Mouse (Mus musculus): ENCODE results near the gene Olfr1377. TPM values are rescaled to one million over a fixed set of nuclear protein-coding genes. Genes with fewer than 3 reads are reported as not detected.

Gene Olfr1377
- polyA plus RNA-seq, 1 experiment from 2014 or later, result not detected

- no peaks in the 10 kb centered on the region for H3K4me1 ChIP-seq (ENCODE audit: insufficient read depth, low read depth, low read length)
- 36% methylated on average over 14 of the region's 14 CpGs for WGBS
- no peak overlapping the region for H3K4me3 ChIP-seq (ENCODE audit: low read depth, low read length)
- H3K27ac ChIP-seq (ENCODE audit: low read length), result no peak overlapping the region
- H3K4me2 ChIP-seq (replicated peaks; ENCODE audit: low read depth, low read length), result peak overlapping the region; percentile 17; the same call in 1 of the 2 replicates
- no peaks in the 10 kb centered on the region for H3K36me3 ChIP-seq (ENCODE audit: insufficient read depth, low read length)
- peak; percentile 93 for ATAC-seq
- H3K9me3 ChIP-seq (ENCODE audit: low read length), result no peaks in the 10 kb centered on the region
- TF ChIP-seq EP300 (IDR thresholded peaks at IDR 0.05) (no peak), CTCF (IDR thresholded peaks at IDR 0.05) (no peak)
- DNase-seq (ENCODE audit: low spot score), result peak; percentile 73
- H3K27me3 ChIP-seq (replicated peaks; ENCODE audit: insufficient read depth, low read length), result no peaks in the 10 kb centered on the region
- no peak overlapping the region for H3K9ac ChIP-seq (replicated peaks; ENCODE audit: low read depth)
These were observed 29.5 kb upstream of the Olfr1377 start for GRCm38 (mm10) chr11:50952290-50952689.

GRCm38 (mm10) chr11:50953665-50954064 lies 28.1 kb upstream of the Olfr1377 start, which contains the start of gene Prop1:
Gene Prop1 (minus strand): TSS chr11:50953765.
- ATAC-seq, result no peak
- H3K27me3 ChIP-seq (replicated peaks; ENCODE audit: insufficient read depth, low read length), result no peaks in the 10 kb centered on the region
- H3K9ac ChIP-seq (replicated peaks; ENCODE audit: low read depth), result no peak within 1 kb of the TSS
- TF ChIP-seq CTCF (IDR thresholded peaks at IDR 0.05), result no peak
- TF ChIP-seq EP300 (IDR thresholded peaks at IDR 0.05), result no peak
- WGBS, result 50% methylated on average over 6 of the region's 6 CpGs
- H3K4me2 ChIP-seq (replicated peaks; ENCODE audit: low read depth, low read length), result peak within 1 kb of the TSS; percentile 17; the same call in 1 of the 2 replicates
- no peak within 1 kb of the TSS for H3K4me3 ChIP-seq (ENCODE audit: low read depth, low read length)
- no peak for DNase-seq (ENCODE audit: low spot score)
- H3K4me1 ChIP-seq (ENCODE audit: insufficient read depth, low read depth, low read length), result no peaks in the 10 kb centered on the region
- no peaks in the 10 kb centered on the region for H3K36me3 ChIP-seq (ENCODE audit: insufficient read depth, low read length)
- no peak within 1 kb of the TSS for H3K27ac ChIP-seq (ENCODE audit: low read length)
- H3K9me3 ChIP-seq (ENCODE audit: low read length), result no peaks in the 10 kb centered on the region

- Histone ChIP-seq H3K9me3 (ENCODE audit: low read length) (no peaks in the 10 kb centered on the region), H3K4me3 (ENCODE audit: low read depth, low read length) (no peak overlapping the region), H3K9ac (replicated peaks; ENCODE audit: low read depth) (no peak overlapping the region), H3K4me1 (ENCODE audit: insufficient read depth, low read depth, low read length) (no peaks in the 10 kb centered on the region), H3K27me3 (replicated peaks; ENCODE audit: insufficient read depth, low read length) (no peaks in the 10 kb centered on the region), H3K36me3 (ENCODE audit: insufficient read depth, low read length) (no peaks in the 10 kb centered on the region), H3K27ac (ENCODE audit: low read length) (no peak overlapping the region), H3K4me2 (replicated peaks; ENCODE audit: low read depth, low read length) (no peak overlapping the region)
- WGBS, result 66% methylated on average over 2 of the region's 2 CpGs
- DNase-seq (ENCODE audit: low spot score), result peak; percentile 6
- TF ChIP-seq EP300 (IDR thresholded peaks at IDR 0.05), result peak; percentile 82
- no peak for TF ChIP-seq CTCF (IDR thresholded peaks at IDR 0.05)
- ATAC-seq, result no peak
These were observed 16.9 kb upstream of the Olfr1377 start for GRCm38 (mm10) chr11:50964886-50965285.

- H3K9me3 ChIP-seq (ENCODE audit: low read length), result no peaks in the 10 kb centered on the region
- no peak within 1 kb of the TSS for H3K4me3 ChIP-seq (ENCODE audit: low read depth, low read length)
- no peak within 1 kb of the TSS for H3K9ac ChIP-seq (replicated peaks; ENCODE audit: low read depth)
- no peak for DNase-seq (ENCODE audit: low spot score)
- H3K4me1 ChIP-seq (ENCODE audit: insufficient read depth, low read depth, low read length), result no peaks in the 10 kb centered on the region
- 86% methylated on average over 11 of the region's 11 CpGs for WGBS
- H3K36me3 ChIP-seq (ENCODE audit: insufficient read depth, low read length), result no peaks in the 10 kb centered on the region
- TF ChIP-seq EP300 (IDR thresholded peaks at IDR 0.05), result no peak
- TF ChIP-seq CTCF (IDR thresholded peaks at IDR 0.05), result no peak
- no peak for ATAC-seq
- no peaks in the 10 kb centered on the region for H3K27me3 ChIP-seq (replicated peaks; ENCODE audit: insufficient read depth, low read length)
- no peak within 1 kb of the TSS for H3K4me2 ChIP-seq (replicated peaks; ENCODE audit: low read depth, low read length)
- H3K27ac ChIP-seq (ENCODE audit: low read length), result no peak within 1 kb of the TSS
These were observed 15.5 kb upstream of the Olfr1377 start, which contains the start of gene Olfr1378 for GRCm38 (mm10) chr11:50966230-50966629. Gene Olfr1378 (plus strand): TSS chr11:50966530.

GRCm38 (mm10) chr11:50977216-50977615 lies 4.6 kb upstream of the Olfr1377 start:
- H3K4me3 ChIP-seq (ENCODE audit: low read depth, low read length), result no peak overlapping the region
- 60% methylated on average over 4 of the region's 4 CpGs for WGBS
- no peak overlapping the region for H3K27ac ChIP-seq (ENCODE audit: low read length)
- H3K36me3 ChIP-seq (ENCODE audit: insufficient read depth, low read length), result no peaks in the 10 kb centered on the region
- no peak overlapping the region for H3K9ac ChIP-seq (replicated peaks; ENCODE audit: low read depth)
- no peak for DNase-seq (ENCODE audit: low spot score)
- TF ChIP-seq CTCF (IDR thresholded peaks at IDR 0.05) (no peak), EP300 (IDR thresholded peaks at IDR 0.05) (no peak)
- ATAC-seq, result no peak
- H3K4me2 ChIP-seq (replicated peaks; ENCODE audit: low read depth, low read length), result no peak overlapping the region
- no peaks in the 10 kb centered on the region for H3K27me3 ChIP-seq (replicated peaks; ENCODE audit: insufficient read depth, low read length)
- no peaks in the 10 kb centered on the region for H3K4me1 ChIP-seq (ENCODE audit: insufficient read depth, low read depth, low read length)
- no peaks in the 10 kb centered on the region for H3K9me3 ChIP-seq (ENCODE audit: low read length)

GRCm38 (mm10) chr11:51003296-51003695 lies 21.5 kb downstream of the Olfr1377 start, which contains the start of gene Olfr51:
Gene Olfr51 (plus strand): TSS chr11:51003596.
- TF ChIP-seq CTCF (IDR thresholded peaks at IDR 0.05) (no peak), EP300 (IDR thresholded peaks at IDR 0.05) (no peak)
- H3K27ac ChIP-seq (ENCODE audit: low read length), result no peak within 1 kb of the TSS
- H3K4me1 ChIP-seq (ENCODE audit: insufficient read depth, low read depth, low read length), result no peaks in the 10 kb centered on the region
- DNase-seq (ENCODE audit: low spot score) (no peak), ATAC-seq (no peak)
- H3K27me3 ChIP-seq (replicated peaks; ENCODE audit: insufficient read depth, low read length), result no peaks in the 10 kb centered on the region
- 63% methylated on average over 5 of the region's 5 CpGs for WGBS
- no peaks in the 10 kb centered on the region for H3K9me3 ChIP-seq (ENCODE audit: low read length)
- no peak within 1 kb of the TSS for H3K9ac ChIP-seq (replicated peaks; ENCODE audit: low read depth)
- no peak within 1 kb of the TSS for H3K4me3 ChIP-seq (ENCODE audit: low read depth, low read length)
- H3K4me2 ChIP-seq (replicated peaks; ENCODE audit: low read depth, low read length), result no peak within 1 kb of the TSS
- H3K36me3 ChIP-seq (ENCODE audit: insufficient read depth, low read length), result no peaks in the 10 kb centered on the region

GRCm38 (mm10) chr11:51011821-51012220 lies 30.1 kb downstream of the Olfr1377 start:
- no peak for ATAC-seq
- H3K4me3 ChIP-seq (ENCODE audit: low read depth, low read length), result no peak overlapping the region
- no peaks in the 10 kb centered on the region for H3K27me3 ChIP-seq (replicated peaks; ENCODE audit: insufficient read depth, low read length)
- no peak overlapping the region for H3K9ac ChIP-seq (replicated peaks; ENCODE audit: low read depth)
- H3K4me2 ChIP-seq (replicated peaks; ENCODE audit: low read depth, low read length), result no peak overlapping the region
- no peaks in the 10 kb centered on the region for H3K9me3 ChIP-seq (ENCODE audit: low read length)
- no peak for DNase-seq (ENCODE audit: low spot score)
- no peaks in the 10 kb centered on the region for H3K4me1 ChIP-seq (ENCODE audit: insufficient read depth, low read depth, low read length)
- TF ChIP-seq CTCF (IDR thresholded peaks at IDR 0.05) (no peak), EP300 (IDR thresholded peaks at IDR 0.05) (no peak)
- H3K27ac ChIP-seq (ENCODE audit: low read length), result no peak overlapping the region
- H3K36me3 ChIP-seq (ENCODE audit: insufficient read depth, low read length), result no peaks in the 10 kb centered on the region
- WGBS, result 33% methylated on average over 5 of the region's 5 CpGs

All from lung, postnatal 0 days (tissue).